Mouse (Mus musculus): ENCODE data around the gene Gm20388. TPM values are rescaled to one million over a fixed set of nuclear protein-coding genes. Genes with fewer than 3 reads are reported as not detected.
A peak's percentile ranks its signal among the peaks of the same experiment; 100 is the strongest.

Gm20388 gene
- polyA plus RNA-seq, 1 experiment from 2014 or later, result not detected

DNA sequence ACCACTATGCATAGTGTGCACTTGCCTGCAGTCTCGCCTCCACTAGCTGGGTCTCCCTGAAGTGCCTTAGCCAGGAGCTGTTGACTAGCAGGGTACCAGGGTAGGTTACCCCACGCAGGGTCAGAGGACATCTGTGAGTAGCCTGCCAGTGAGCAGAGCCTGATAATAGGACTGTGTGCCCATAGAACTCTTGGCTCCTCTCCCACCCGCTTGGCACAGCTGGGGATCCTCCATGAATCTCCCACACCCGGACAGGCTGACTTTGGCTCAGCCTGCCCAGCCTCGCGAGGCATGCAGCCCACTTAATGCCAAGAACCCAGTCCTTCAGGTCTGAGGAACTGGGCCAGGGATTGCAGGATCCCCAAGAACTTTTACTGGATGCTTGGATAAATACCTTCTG is 2780.4 kb downstream of the Gm20388 start:
- no peak overlapping the region for H3K27ac ChIP-seq (ENCODE audit: low read depth, low read length)
- no peaks in the 10 kb centered on the region for H3K4me1 ChIP-seq (replicated peaks; ENCODE audit: control insufficient read depth, insufficient read depth, low read length)
- H3K36me3 ChIP-seq (ENCODE audit: control insufficient read depth, insufficient read depth), result no peaks in the 10 kb centered on the region
- H3K9ac ChIP-seq (ENCODE audit: low read depth, low read length), result no peak overlapping the region
- no peaks in the 10 kb centered on the region for H3K27me3 ChIP-seq (replicated peaks; ENCODE audit: control insufficient read depth, insufficient read depth, low read length)
- WGBS, result 85% methylated on average over 6 of the region's 6 CpGs
- H3K4me3 ChIP-seq (ENCODE audit: low read depth, low read length), result no peak overlapping the region
- H3K9me3 ChIP-seq (ENCODE audit: control insufficient read depth), result no peaks in the 10 kb centered on the region
- ATAC-seq, result no peak
- no peak for TF ChIP-seq CTCF (IDR thresholded peaks at IDR 0.05; ENCODE audit: low read depth)
- no peak overlapping the region for H3K4me2 ChIP-seq (replicated peaks; ENCODE audit: low read depth)

DNA sequence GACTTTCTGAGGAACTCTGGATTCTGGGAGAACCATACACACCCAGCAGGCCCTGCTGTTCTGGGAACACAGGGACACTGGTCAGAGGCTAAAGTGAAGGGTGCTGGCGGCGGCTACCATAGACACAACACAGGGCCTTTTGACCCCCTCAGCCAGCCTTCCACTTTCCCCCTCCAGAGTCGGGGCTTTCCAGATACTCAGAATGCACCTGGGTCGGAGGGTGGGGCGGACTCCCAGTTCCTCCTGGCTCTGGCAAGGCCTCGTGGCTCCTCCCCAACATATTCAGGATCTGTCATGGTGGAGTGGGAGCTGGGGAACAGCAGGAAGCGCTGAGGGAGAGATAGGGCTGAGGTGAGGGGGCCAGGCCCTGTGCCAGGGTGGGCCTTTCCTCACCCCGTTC is 2781.5 kb downstream of the Gm20388 start:
- Histone ChIP-seq H3K36me3 (ENCODE audit: control insufficient read depth, insufficient read depth) (no peaks in the 10 kb centered on the region), H3K9me3 (ENCODE audit: control insufficient read depth) (no peaks in the 10 kb centered on the region), H3K9ac (ENCODE audit: low read depth, low read length) (no peak overlapping the region), H3K27ac (ENCODE audit: low read depth, low read length) (no peak overlapping the region), H3K27me3 (replicated peaks; ENCODE audit: control insufficient read depth, insufficient read depth, low read length) (no peaks in the 10 kb centered on the region), H3K4me2 (replicated peaks; ENCODE audit: low read depth) (no peak overlapping the region), H3K4me3 (ENCODE audit: low read depth, low read length) (no peak overlapping the region), H3K4me1 (replicated peaks; ENCODE audit: control insufficient read depth, insufficient read depth, low read length) (no peaks in the 10 kb centered on the region)
- no peak for TF ChIP-seq CTCF (IDR thresholded peaks at IDR 0.05; ENCODE audit: low read depth)
- no peak for ATAC-seq
- 66% methylated on average over 8 of the region's 8 CpGs for WGBS

DNA sequence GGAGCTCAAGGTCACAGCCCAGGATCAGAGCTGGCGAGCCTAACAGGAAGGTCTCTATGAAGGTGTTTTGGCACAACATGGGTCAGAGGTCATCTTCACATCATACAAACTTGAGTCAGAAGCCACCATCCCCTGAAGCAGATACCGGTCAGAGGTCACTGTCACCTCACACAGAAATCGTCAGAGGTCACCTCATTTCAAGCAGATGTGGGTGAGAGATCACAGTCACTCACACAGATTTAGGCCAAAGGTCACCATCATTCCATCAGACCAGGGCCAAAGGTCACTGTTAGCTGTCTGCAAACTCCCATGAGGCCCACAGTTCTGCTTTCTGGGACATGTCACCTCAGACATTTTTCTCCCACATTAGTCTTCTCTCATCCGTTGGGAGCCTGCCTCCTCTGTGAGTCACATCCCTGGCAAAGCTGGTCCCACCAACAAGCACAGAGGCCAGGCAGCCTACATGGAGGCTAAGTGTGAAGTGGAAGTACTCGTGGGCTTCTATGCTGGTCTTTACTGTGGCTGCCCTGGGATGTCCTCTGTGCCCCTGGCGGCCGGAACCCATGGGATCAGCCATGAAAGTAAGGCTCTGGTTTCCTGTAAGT is 2784.9 kb downstream of the Gm20388 start:
- WGBS, result 56% methylated on average over 7 of the region's 7 CpGs

DNA sequence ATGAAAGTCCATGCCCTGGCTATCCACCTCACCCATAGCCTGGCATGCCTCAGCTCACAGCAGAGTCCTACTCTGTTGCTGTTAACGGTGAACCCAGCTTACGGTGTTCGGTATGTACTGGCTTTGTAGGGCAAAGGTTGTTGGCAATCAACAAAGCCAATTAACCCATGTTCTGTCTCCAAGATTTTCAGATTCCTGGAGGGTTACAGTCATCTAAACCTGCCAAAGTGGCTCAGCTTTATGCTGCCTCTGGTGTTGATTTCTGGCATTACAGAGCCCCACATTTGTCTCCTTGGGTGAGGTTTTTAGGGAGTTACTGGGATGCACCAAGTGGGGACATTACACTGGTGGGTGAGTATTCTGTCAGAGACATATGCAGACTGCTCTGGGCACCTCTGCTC is 2786.5 kb downstream of the Gm20388 start:
- H3K4me3 ChIP-seq (ENCODE audit: low read depth, low read length), result no peak overlapping the region
- no peak overlapping the region for H3K27ac ChIP-seq (ENCODE audit: low read depth, low read length)
- 45% methylated on average over 3 of the region's 3 CpGs for WGBS
- no peaks in the 10 kb centered on the region for H3K9me3 ChIP-seq (ENCODE audit: control insufficient read depth)
- peak overlapping the region; percentile 30 for H3K4me2 ChIP-seq (replicated peaks; ENCODE audit: low read depth)
- H3K36me3 ChIP-seq (ENCODE audit: control insufficient read depth, insufficient read depth), result no peaks in the 10 kb centered on the region
- H3K9ac ChIP-seq (ENCODE audit: low read depth, low read length), result no peak overlapping the region
- peak; percentile 29 for ATAC-seq
- TF ChIP-seq CTCF (IDR thresholded peaks at IDR 0.05; ENCODE audit: low read depth), result peak; percentile 75
- H3K4me1 ChIP-seq (replicated peaks; ENCODE audit: control insufficient read depth, insufficient read depth, low read length), result no peaks in the 10 kb centered on the region
- H3K27me3 ChIP-seq (replicated peaks; ENCODE audit: control insufficient read depth, insufficient read depth, low read length), result no peaks in the 10 kb centered on the region

More for the DNA sequence above, 2784.9 kb downstream of the Gm20388 start:
- no peak overlapping the region for H3K27ac ChIP-seq (ENCODE audit: low read depth, low read length)
- no peaks in the 10 kb centered on the region for H3K27me3 ChIP-seq (replicated peaks; ENCODE audit: control insufficient read depth, insufficient read depth, low read length)
- H3K9me3 ChIP-seq (ENCODE audit: control insufficient read depth), result no peaks in the 10 kb centered on the region
- no peaks in the 10 kb centered on the region for H3K36me3 ChIP-seq (ENCODE audit: control insufficient read depth, insufficient read depth)
- H3K9ac ChIP-seq (ENCODE audit: low read depth, low read length), result no peak overlapping the region
- TF ChIP-seq CTCF (IDR thresholded peaks at IDR 0.05; ENCODE audit: low read depth), result no peak
- no peak overlapping the region for H3K4me3 ChIP-seq (ENCODE audit: low read depth, low read length)
- H3K4me2 ChIP-seq (replicated peaks; ENCODE audit: low read depth), result no peak overlapping the region
- no peaks in the 10 kb centered on the region for H3K4me1 ChIP-seq (replicated peaks; ENCODE audit: control insufficient read depth, insufficient read depth, low read length)
- ATAC-seq, result no peak

DNA sequence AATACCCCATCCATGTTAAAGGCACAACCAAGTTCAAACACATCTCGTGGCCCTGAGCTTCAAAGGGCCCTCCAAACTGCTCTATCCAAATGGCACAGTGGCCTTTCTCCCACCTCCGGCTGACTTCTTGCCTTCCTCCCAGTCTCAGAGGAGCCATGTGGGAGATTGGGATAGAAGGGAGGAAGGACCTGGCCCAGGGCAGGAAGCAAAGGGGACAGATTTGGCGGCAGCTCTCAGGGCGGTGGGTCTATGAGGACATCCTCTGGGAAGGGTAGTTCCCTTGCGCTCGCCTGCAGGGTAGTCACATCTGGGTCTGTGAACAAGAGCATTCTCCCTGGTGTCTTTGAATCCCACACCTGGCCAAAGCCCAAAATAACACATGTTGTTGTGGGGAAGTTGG is 2786.9 kb downstream of the Gm20388 start:
- H3K4me2 ChIP-seq (replicated peaks; ENCODE audit: low read depth), result peak overlapping the region; percentile 30

DNA sequence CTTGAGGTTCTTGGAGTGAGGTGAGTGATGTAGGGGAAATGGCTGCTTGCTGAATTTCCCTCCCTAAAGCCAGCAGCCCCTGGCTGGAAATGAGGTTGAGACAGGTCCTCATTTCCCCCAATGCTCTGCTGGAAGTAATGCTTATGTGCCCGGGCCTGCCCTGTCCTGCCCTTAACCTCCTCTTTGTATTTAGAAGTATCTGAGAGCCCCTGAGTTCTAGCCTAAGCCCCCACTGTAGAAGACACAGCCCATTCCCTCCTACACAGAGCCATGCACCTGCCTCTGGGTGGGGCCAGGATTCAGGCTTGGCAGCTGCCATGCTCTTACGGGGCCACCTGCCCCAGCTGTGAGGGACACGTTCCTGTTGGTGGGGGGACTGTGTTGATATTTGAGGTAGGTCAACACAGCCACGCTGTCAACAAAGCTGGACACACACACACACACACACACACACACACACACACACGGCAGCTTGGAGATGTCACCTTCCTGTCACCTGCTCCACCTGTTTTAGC is 2787.7 kb downstream of the Gm20388 start:
- Histone ChIP-seq H3K27ac (ENCODE audit: low read depth, low read length) (no peak overlapping the region), H3K4me1 (replicated peaks; ENCODE audit: control insufficient read depth, insufficient read depth, low read length) (no peaks in the 10 kb centered on the region), H3K9me3 (ENCODE audit: control insufficient read depth) (no peaks in the 10 kb centered on the region), H3K4me2 (replicated peaks; ENCODE audit: low read depth) (peak overlapping the region; percentile 30; the same call in 1 of the 2 replicates), H3K36me3 (ENCODE audit: control insufficient read depth, insufficient read depth) (no peaks in the 10 kb centered on the region), H3K27me3 (replicated peaks; ENCODE audit: control insufficient read depth, insufficient read depth, low read length) (no peaks in the 10 kb centered on the region), H3K4me3 (ENCODE audit: low read depth, low read length) (no peak overlapping the region), H3K9ac (ENCODE audit: low read depth, low read length) (no peak overlapping the region)
- TF ChIP-seq CTCF (IDR thresholded peaks at IDR 0.05; ENCODE audit: low read depth), result no peak
- 45% methylated on average over 5 of the region's 5 CpGs for WGBS
- ATAC-seq, result peak; percentile 21; the same call in 1 of the 2 replicates

More for the DNA sequence above, 2786.9 kb downstream of the Gm20388 start:
- no peak overlapping the region for H3K9ac ChIP-seq (ENCODE audit: low read depth, low read length)
- TF ChIP-seq CTCF (IDR thresholded peaks at IDR 0.05; ENCODE audit: low read depth), result no peak
- no peak overlapping the region for H3K4me3 ChIP-seq (ENCODE audit: low read depth, low read length)
- 77% methylated on average over 6 of the region's 6 CpGs for WGBS
- H3K9me3 ChIP-seq (ENCODE audit: control insufficient read depth), result no peaks in the 10 kb centered on the region
- H3K4me1 ChIP-seq (replicated peaks; ENCODE audit: control insufficient read depth, insufficient read depth, low read length), result no peaks in the 10 kb centered on the region
- no peak overlapping the region for H3K27ac ChIP-seq (ENCODE audit: low read depth, low read length)
- no peaks in the 10 kb centered on the region for H3K36me3 ChIP-seq (ENCODE audit: control insufficient read depth, insufficient read depth)
- no peak for ATAC-seq
- no peaks in the 10 kb centered on the region for H3K27me3 ChIP-seq (replicated peaks; ENCODE audit: control insufficient read depth, insufficient read depth, low read length)
